Mouse (Mus musculus): Measurements from ENCODE around the gene Cyb5d1. TPM values are rescaled to one million over a fixed set of nuclear protein-coding genes. Genes with fewer than 3 reads are reported as not detected.

Gene Cyb5d1
- polyA plus RNA-seq, 1 experiment from 2014 or later, result 31.1 TPM

GRCm38 (mm10) chr11:69379600-69379999 is 15.8 kb downstream of the Cyb5d1 start:
- 81% methylated on average over 3 of the region's 3 CpGs for WGBS
- no peak overlapping the region for H3K27ac ChIP-seq (ENCODE audit: low read depth, low read length)
- no peak overlapping the region for H3K4me3 ChIP-seq (ENCODE audit: low read depth, low read length)
- no peaks in the 10 kb centered on the region for H3K27me3 ChIP-seq (replicated peaks; ENCODE audit: control insufficient read depth, insufficient read depth, low read length)
- H3K9me3 ChIP-seq (replicated peaks; ENCODE audit: control insufficient read depth, low read length), result no peaks in the 10 kb centered on the region
- H3K4me2 ChIP-seq (ENCODE audit: low read length), result no peak overlapping the region
- H3K36me3 ChIP-seq (ENCODE audit: control insufficient read depth, insufficient read depth, low read length), result 0 out of 2 replicates have a peak, but pooled peaks cover 3% of the 10 kb centered on the region
- DNase-seq (ENCODE audit: low spot score) (no peak), ATAC-seq (no peak)
- no peak overlapping the region for H3K9ac ChIP-seq (ENCODE audit: low read length)
- no peaks in the 10 kb centered on the region; the same call in 1 of the 2 replicates for H3K4me1 ChIP-seq (ENCODE audit: control insufficient read depth, insufficient read depth, low read length)

GRCm38 (mm10) chr11:69377766-69378165 is 17.7 kb downstream of the Cyb5d1 start:
- peaks cover 8% of the 10 kb centered on the region; the same call in 1 of the 2 replicates for H3K36me3 ChIP-seq (ENCODE audit: control insufficient read depth, insufficient read depth, low read length)
- H3K4me2 ChIP-seq (ENCODE audit: low read length), result no peak overlapping the region
- WGBS, result 79% methylated on average over 3 of the region's 3 CpGs
- H3K4me1 ChIP-seq (ENCODE audit: control insufficient read depth, insufficient read depth, low read length), result no peaks in the 10 kb centered on the region; the same call in 1 of the 2 replicates
- H3K27me3 ChIP-seq (replicated peaks; ENCODE audit: control insufficient read depth, insufficient read depth, low read length), result no peaks in the 10 kb centered on the region
- no peak overlapping the region for H3K4me3 ChIP-seq (ENCODE audit: low read depth, low read length)
- no peak overlapping the region for H3K9ac ChIP-seq (ENCODE audit: low read length)
- DNase-seq (ENCODE audit: low spot score) (no peak), ATAC-seq (no peak)
- H3K9me3 ChIP-seq (replicated peaks; ENCODE audit: control insufficient read depth, low read length), result no peaks in the 10 kb centered on the region
- no peak overlapping the region for H3K27ac ChIP-seq (ENCODE audit: low read depth, low read length)

- Histone ChIP-seq H3K27ac (ENCODE audit: low read depth, low read length) (no peak overlapping the region), H3K9ac (ENCODE audit: low read length) (no peak overlapping the region), H3K4me3 (ENCODE audit: low read depth, low read length) (no peak overlapping the region), H3K27me3 (replicated peaks; ENCODE audit: control insufficient read depth, insufficient read depth, low read length) (no peaks in the 10 kb centered on the region), H3K9me3 (replicated peaks; ENCODE audit: control insufficient read depth, low read length) (no peaks in the 10 kb centered on the region), H3K4me2 (ENCODE audit: low read length) (no peak overlapping the region), H3K4me1 (ENCODE audit: control insufficient read depth, insufficient read depth, low read length) (peaks cover 19% of the 10 kb centered on the region), H3K36me3 (ENCODE audit: control insufficient read depth, insufficient read depth, low read length) (peaks cover 8% of the 10 kb centered on the region; the same call in 1 of the 2 replicates)
- WGBS, result 88% methylated on average over 4 of the region's 4 CpGs
- DNase-seq (ENCODE audit: low spot score) (no peak), ATAC-seq (no peak)
Measured at GRCm38 (mm10) chr11:69375646-69376045, 19.8 kb downstream of the Cyb5d1 start.

- ATAC-seq (no peak), DNase-seq (ENCODE audit: low spot score) (no peak)
- no peaks in the 10 kb centered on the region for H3K27me3 ChIP-seq (replicated peaks; ENCODE audit: control insufficient read depth, insufficient read depth, low read length)
- peaks cover 8% of the 10 kb centered on the region; the same call in 1 of the 2 replicates for H3K36me3 ChIP-seq (ENCODE audit: control insufficient read depth, insufficient read depth, low read length)
- H3K27ac ChIP-seq (ENCODE audit: low read depth, low read length), result peak overlapping the region; percentile 88; the same call in 1 of the 2 replicates
- no peaks in the 10 kb centered on the region for H3K9me3 ChIP-seq (replicated peaks; ENCODE audit: control insufficient read depth, low read length)
- WGBS, result 94% methylated on average over 16 of the region's 16 CpGs
- no peak overlapping the region for H3K4me2 ChIP-seq (ENCODE audit: low read length)
- peaks cover 20% of the 10 kb centered on the region for H3K4me1 ChIP-seq (ENCODE audit: control insufficient read depth, insufficient read depth, low read length)
- H3K4me3 ChIP-seq (ENCODE audit: low read depth, low read length), result no peak overlapping the region
- H3K9ac ChIP-seq (ENCODE audit: low read length), result no peak overlapping the region
Measured at GRCm38 (mm10) chr11:69373223-69373965, 22.0 kb downstream of the Cyb5d1 start.

GRCm38 (mm10) chr11:69372780-69373170 is 22.7 kb downstream of the Cyb5d1 start:
- DNase-seq (ENCODE audit: low spot score) (no peak), ATAC-seq (no peak)
- H3K27ac ChIP-seq (ENCODE audit: low read depth, low read length), result peak overlapping the region; percentile 88
- no peaks in the 10 kb centered on the region for H3K9me3 ChIP-seq (replicated peaks; ENCODE audit: control insufficient read depth, low read length)
- no peak overlapping the region for H3K4me2 ChIP-seq (ENCODE audit: low read length)
- H3K9ac ChIP-seq (ENCODE audit: low read length), result no peak overlapping the region
- no peak overlapping the region for H3K4me3 ChIP-seq (ENCODE audit: low read depth, low read length)
- peaks cover 23% of the 10 kb centered on the region for H3K4me1 ChIP-seq (ENCODE audit: control insufficient read depth, insufficient read depth, low read length)
- peaks cover 8% of the 10 kb centered on the region; the same call in 1 of the 2 replicates for H3K36me3 ChIP-seq (ENCODE audit: control insufficient read depth, insufficient read depth, low read length)
- WGBS, result 67% methylated on average over 3 of the region's 3 CpGs
- H3K27me3 ChIP-seq (replicated peaks; ENCODE audit: control insufficient read depth, insufficient read depth, low read length), result no peaks in the 10 kb centered on the region

- H3K4me1 ChIP-seq (ENCODE audit: control insufficient read depth, insufficient read depth, low read length), result peaks cover 23% of the 10 kb centered on the region
Measured at GRCm38 (mm10) chr11:69372056-69372779, 23.2 kb downstream of the Cyb5d1 start.

GRCm38 (mm10) chr11:69371601-69372000 is 23.8 kb downstream of the Cyb5d1 start:
- Histone ChIP-seq H3K9me3 (replicated peaks; ENCODE audit: control insufficient read depth, low read length) (no peaks in the 10 kb centered on the region), H3K27ac (ENCODE audit: low read depth, low read length) (peak overlapping the region; percentile 88), H3K27me3 (replicated peaks; ENCODE audit: control insufficient read depth, insufficient read depth, low read length) (no peaks in the 10 kb centered on the region), H3K36me3 (ENCODE audit: control insufficient read depth, insufficient read depth, low read length) (peaks cover 8% of the 10 kb centered on the region; the same call in 1 of the 2 replicates), H3K4me1 (ENCODE audit: control insufficient read depth, insufficient read depth, low read length) (peaks cover 23% of the 10 kb centered on the region), H3K9ac (ENCODE audit: low read length) (no peak overlapping the region; the same call in 1 of the 2 replicates), H3K4me2 (ENCODE audit: low read length) (peak overlapping the region; percentile 28), H3K4me3 (ENCODE audit: low read depth, low read length) (no peak overlapping the region)
- ATAC-seq (no peak; the same call in 1 of the 2 replicates), DNase-seq (ENCODE audit: low spot score) (peak; percentile 29)
- WGBS, result 27% methylated on average over 12 of the region's 12 CpGs

More at GRCm38 (mm10) chr11:69372056-69372779, 23.2 kb downstream of the Cyb5d1 start:
- H3K27me3 ChIP-seq (replicated peaks; ENCODE audit: control insufficient read depth, insufficient read depth, low read length), result no peaks in the 10 kb centered on the region
- H3K36me3 ChIP-seq (ENCODE audit: control insufficient read depth, insufficient read depth, low read length), result peaks cover 8% of the 10 kb centered on the region; the same call in 1 of the 2 replicates
- H3K4me2 ChIP-seq (ENCODE audit: low read length), result peak overlapping the region; percentile 28
- peak; percentile 87 for DNase-seq (ENCODE audit: low spot score)
- peak overlapping the region; percentile 88 for H3K27ac ChIP-seq (ENCODE audit: low read depth, low read length)
- 36% methylated on average over 12 of the region's 12 CpGs for WGBS
- no peaks in the 10 kb centered on the region for H3K9me3 ChIP-seq (replicated peaks; ENCODE audit: control insufficient read depth, low read length)
- H3K4me3 ChIP-seq (ENCODE audit: low read depth, low read length), result 0 out of 2 replicates have a peak overlapping the region, but pooled peaks have one; percentile 4
- no peak overlapping the region; the same call in 1 of the 2 replicates for H3K9ac ChIP-seq (ENCODE audit: low read length)
- ATAC-seq, result peak; percentile 49

GRCm38 (mm10) chr11:69370817-69371215 is 24.6 kb downstream of the Cyb5d1 start:
- Histone ChIP-seq H3K27ac (ENCODE audit: low read depth, low read length) (peak overlapping the region; percentile 88), H3K36me3 (ENCODE audit: control insufficient read depth, insufficient read depth, low read length) (peaks cover 8% of the 10 kb centered on the region; the same call in 1 of the 2 replicates), H3K4me1 (ENCODE audit: control insufficient read depth, insufficient read depth, low read length) (peaks cover 27% of the 10 kb centered on the region), H3K4me3 (ENCODE audit: low read depth, low read length) (0 out of 2 replicates have a peak overlapping the region, but pooled peaks have one; percentile 4), H3K27me3 (replicated peaks; ENCODE audit: control insufficient read depth, insufficient read depth, low read length) (no peaks in the 10 kb centered on the region), H3K4me2 (ENCODE audit: low read length) (peak overlapping the region; percentile 28), H3K9ac (ENCODE audit: low read length) (peak overlapping the region; percentile 18; the same call in 1 of the 2 replicates), H3K9me3 (replicated peaks; ENCODE audit: control insufficient read depth, low read length) (no peaks in the 10 kb centered on the region)
- DNase-seq (ENCODE audit: low spot score), result peak; percentile 22
- ATAC-seq, result no peak
- 15% methylated on average over 9 of the region's 9 CpGs for WGBS
